Mouse (Mus musculus) stomach, postnatal 0 days (tissue): ENCODE measurements around the gene Vill.

ENCODE experiments used
- CTCF ChIP-seq: IDR thresholded peaks from 2 replicates; pipeline ENCODE4 v1.5.1; 2016; ENCODE audit warnings: antibody characterized with exemption, low read depth, mild to moderate bottlenecking, moderate library complexity
- EP300 ChIP-seq: optimal IDR thresholded peaks from 2 replicates; pipeline ENCODE3; 2016; ENCODE audit warnings: antibody characterized with exemption

DNA sequence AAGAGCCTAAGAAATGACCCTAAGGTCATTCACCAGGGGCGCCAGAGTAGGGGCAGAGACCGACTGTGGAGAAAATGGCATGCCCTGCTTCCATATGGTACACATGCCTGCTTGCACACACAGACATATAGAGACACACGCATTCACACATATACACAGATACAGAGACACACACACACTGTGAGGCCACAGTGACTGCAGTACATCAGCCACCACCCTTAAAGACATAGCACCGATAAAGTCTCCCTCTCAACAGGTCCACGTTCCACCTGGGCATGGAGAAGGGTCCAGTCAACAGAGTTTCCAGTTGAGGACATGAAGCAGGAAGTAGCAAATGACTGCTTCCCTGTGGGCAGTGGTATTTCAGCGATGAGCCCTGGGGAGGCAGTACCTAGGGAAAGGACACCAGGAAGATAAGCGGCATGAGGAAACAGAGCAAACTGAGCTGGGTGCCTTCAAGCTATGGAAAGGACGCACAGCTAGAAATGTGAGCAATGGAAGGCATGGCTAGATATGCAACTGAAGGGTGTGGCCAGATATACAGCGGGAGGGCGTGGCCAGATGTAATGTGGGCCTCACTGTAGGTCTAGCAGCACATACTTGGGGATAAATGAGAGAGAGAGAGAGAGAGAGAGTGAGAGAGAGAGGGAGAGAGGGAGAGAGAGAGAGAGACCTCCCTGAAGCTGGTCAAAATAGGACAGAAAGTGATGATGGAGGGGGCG is 4.2 kb upstream of the Vill start:
- TF ChIP-seq EP300 (no peak), CTCF (no peak)
